ENCODE assay signal across 10 mouse cellular contexts in genomic region chr11:94717239-94717638, GRCm38 (mm10). TPM values are rescaled to one million over a fixed set of nuclear protein-coding genes. Genes with fewer than 3 reads are reported as not detected.
DNase-seq lines count a peak whose midpoint lies in the region; ATAC-seq lines count a peak whose summit lies in the region.
"Had no signal": no experiment of that assay in that cellular context is flagged by ENCODE, and none has a peak within 500 bp of the region (broad histone marks: within the 10 kb centered on the region; RNA-seq: fewer than 3 reads in every experiment).

No protein-coding gene starts in this region.

- WGBS in hindbrain, embryonic 16.5 days: 42% methylated on average over 11 of the region's 11 CpGs
- 45% methylated on average over 11 of the region's 11 CpGs for WGBS in hindbrain, embryonic 13.5 days
- WGBS in neural tube, embryonic 13.5 days: 46% methylated on average over 11 of the region's 11 CpGs
- 43% methylated on average over 11 of the region's 11 CpGs for WGBS in neural tube, embryonic 15.5 days
- 35% methylated on average over 11 of the region's 11 CpGs for WGBS in intestine, embryonic 15.5 days
- WGBS in stomach, embryonic 16.5 days: 32% methylated on average over 11 of the region's 11 CpGs

- ATAC-seq in hindbrain, embryonic 16.5 days: no peak
- ATAC-seq in hindbrain, embryonic 13.5 days (ENCODE audit: low FRiP score): no peak
- ATAC-seq in neural tube, embryonic 13.5 days (ENCODE audit: low read depth): no peak
- no peak for ATAC-seq in neural tube, embryonic 15.5 days (ENCODE audit: low FRiP score)
- ATAC-seq in intestine, embryonic 15.5 days: no peak; the same call in 1 of the 2 replicates
- no peak for ATAC-seq in stomach, embryonic 16.5 days (ENCODE audit: insufficient read depth, low FRiP score)
- ATAC-seq: forebrain, embryonic 16.5 days had no signal

- H3K9ac ChIP-seq in hindbrain, embryonic 16.5 days (ENCODE audit: low read depth, low read length): 0 out of 2 replicates have a peak overlapping the region, but pooled peaks have one; percentile 14
- no peak overlapping the region for H3K9ac ChIP-seq in hindbrain, embryonic 13.5 days
- H3K9ac ChIP-seq in neural tube, embryonic 13.5 days: no peak overlapping the region
- H3K9ac ChIP-seq in neural tube, embryonic 15.5 days (replicated peaks): no peak overlapping the region
- no peak overlapping the region for H3K9ac ChIP-seq in intestine, embryonic 15.5 days
- peak overlapping the region; percentile 18; the same call in 1 of the 2 replicates for H3K9ac ChIP-seq in stomach, embryonic 16.5 days (ENCODE audit: low read length)

- H3K27ac ChIP-seq in hindbrain, embryonic 16.5 days (ENCODE audit: low read depth, low read length): no peak overlapping the region
- H3K27ac ChIP-seq in hindbrain, embryonic 13.5 days: no peak overlapping the region
- H3K27ac ChIP-seq in neural tube, embryonic 13.5 days (replicated peaks): 0 out of 2 replicates have a peak overlapping the region, but pooled peaks have one; percentile 3
- no peak overlapping the region for H3K27ac ChIP-seq in neural tube, embryonic 15.5 days (replicated peaks)
- H3K27ac ChIP-seq in intestine, embryonic 15.5 days: no peak overlapping the region; the same call in 1 of the 2 replicates
- no peak overlapping the region for H3K27ac ChIP-seq in stomach, embryonic 16.5 days (ENCODE audit: low read length)
- H3K27ac ChIP-seq: left cerebral cortex, adult 2 months had no signal

- DNase-seq in ovary, postnatal 36 days (ENCODE audit: low spot score): no peak

- H3K9me3 ChIP-seq in hindbrain, embryonic 16.5 days (ENCODE audit: control insufficient read depth, low read length): no peaks in the 10 kb centered on the region
- no peaks in the 10 kb centered on the region for H3K9me3 ChIP-seq in hindbrain, embryonic 13.5 days
- no peaks in the 10 kb centered on the region for H3K9me3 ChIP-seq in neural tube, embryonic 13.5 days
- no peaks in the 10 kb centered on the region for H3K9me3 ChIP-seq in neural tube, embryonic 15.5 days (replicated peaks)
- H3K9me3 ChIP-seq in intestine, embryonic 15.5 days: no peaks in the 10 kb centered on the region
- H3K9me3 ChIP-seq in stomach, embryonic 16.5 days (replicated peaks; ENCODE audit: control insufficient read depth, low read length): no peaks in the 10 kb centered on the region

- no peak overlapping the region; the same call in 1 of the 2 replicates for H3K4me2 ChIP-seq in hindbrain, embryonic 16.5 days (ENCODE audit: low read length)
- no peak overlapping the region for H3K4me2 ChIP-seq in hindbrain, embryonic 13.5 days
- H3K4me2 ChIP-seq in neural tube, embryonic 13.5 days: no peak overlapping the region
- no peak overlapping the region for H3K4me2 ChIP-seq in neural tube, embryonic 15.5 days
- peak overlapping the region; percentile 35; the same call in 1 of the 2 replicates for H3K4me2 ChIP-seq in intestine, embryonic 15.5 days (replicated peaks)
- H3K4me2 ChIP-seq in stomach, embryonic 16.5 days (ENCODE audit: low read depth, low read length): peak overlapping the region; percentile 17; the same call in 1 of the 2 replicates

- no peaks in the 10 kb centered on the region for H3K36me3 ChIP-seq in hindbrain, embryonic 16.5 days (ENCODE audit: control insufficient read depth, insufficient read depth, low read length)
- H3K36me3 ChIP-seq in hindbrain, embryonic 13.5 days: no peaks in the 10 kb centered on the region
- no peaks in the 10 kb centered on the region for H3K36me3 ChIP-seq in neural tube, embryonic 13.5 days
- no peaks in the 10 kb centered on the region for H3K36me3 ChIP-seq in neural tube, embryonic 15.5 days
- H3K36me3 ChIP-seq in intestine, embryonic 15.5 days: no peaks in the 10 kb centered on the region
- no peaks in the 10 kb centered on the region for H3K36me3 ChIP-seq in stomach, embryonic 16.5 days (ENCODE audit: control insufficient read depth, insufficient read depth, low read length)
- H3K36me3 ChIP-seq: G1E had no signal

- no peaks in the 10 kb centered on the region for H3K27me3 ChIP-seq in hindbrain, embryonic 16.5 days (replicated peaks; ENCODE audit: control insufficient read depth, insufficient read depth, low read length)
- H3K27me3 ChIP-seq in hindbrain, embryonic 13.5 days: 0 out of 2 replicates have a peak, but pooled peaks cover 3% of the 10 kb centered on the region
- H3K27me3 ChIP-seq in neural tube, embryonic 13.5 days: no peaks in the 10 kb centered on the region
- no peaks in the 10 kb centered on the region; the same call in 1 of the 2 replicates for H3K27me3 ChIP-seq in neural tube, embryonic 15.5 days (replicated peaks)
- H3K27me3 ChIP-seq in intestine, embryonic 15.5 days (replicated peaks): no peaks in the 10 kb centered on the region
- no peaks in the 10 kb centered on the region; the same call in 1 of the 2 replicates for H3K27me3 ChIP-seq in stomach, embryonic 16.5 days (ENCODE audit: control insufficient read depth, insufficient read depth, low read length)

- no peak overlapping the region for H3K4me3 ChIP-seq in hindbrain, embryonic 16.5 days (ENCODE audit: low read length)
- no peak overlapping the region for H3K4me3 ChIP-seq in hindbrain, embryonic 13.5 days
- no peak overlapping the region for H3K4me3 ChIP-seq in neural tube, embryonic 13.5 days
- no peak overlapping the region for H3K4me3 ChIP-seq in neural tube, embryonic 15.5 days (replicated peaks)
- no peak overlapping the region for H3K4me3 ChIP-seq in intestine, embryonic 15.5 days (replicated peaks)
- no peak overlapping the region for H3K4me3 ChIP-seq in stomach, embryonic 16.5 days (replicated peaks; ENCODE audit: low read length)
- H3K4me3 ChIP-seq: left cerebral cortex, adult 2 months had no signal

- no peaks in the 10 kb centered on the region; the same call in 1 of the 2 replicates for H3K4me1 ChIP-seq in hindbrain, embryonic 16.5 days (ENCODE audit: control insufficient read depth, insufficient read depth, low read depth, low read length)
- peaks cover 12% of the 10 kb centered on the region for H3K4me1 ChIP-seq in hindbrain, embryonic 13.5 days (replicated peaks)
- H3K4me1 ChIP-seq in neural tube, embryonic 13.5 days (replicated peaks): no peaks in the 10 kb centered on the region; the same call in none of the 2 replicates
- H3K4me1 ChIP-seq in neural tube, embryonic 15.5 days: peaks cover 11% of the 10 kb centered on the region
- H3K4me1 ChIP-seq in intestine, embryonic 15.5 days (replicated peaks): peaks cover 9% of the 10 kb centered on the region; the same call in 1 of the 2 replicates
- peaks cover 20% of the 10 kb centered on the region for H3K4me1 ChIP-seq in stomach, embryonic 16.5 days (ENCODE audit: control insufficient read depth, insufficient read depth, low read length)

RNA-seq across cellular contexts. Expression of gene Gm11541, which starts 12.9 kb away (rescaled TPM):
- 0.27 and 0.35 TPM in 2 replicates for polyA plus RNA-seq in hindbrain, embryonic 16.5 days (2015; fragmentation: Nextera tagmentation; extraction: Ambion mirVana)
- 0.09 and 0.12 TPM in 2 replicates for polyA plus RNA-seq in hindbrain, embryonic 13.5 days (2015; fragmentation: Nextera tagmentation; extraction: Ambion mirVana)
- 0.23 and 0.29 TPM in 2 replicates for polyA plus RNA-seq in neural tube, embryonic 13.5 days (2015; fragmentation: Nextera tagmentation; extraction: Ambion mirVana)
- 0.24 TPM in 1 of 2 replicates, not detected in the other for polyA plus RNA-seq in neural tube, embryonic 15.5 days (2015; fragmentation: Nextera tagmentation; extraction: Ambion mirVana)
- polyA plus RNA-seq in intestine, embryonic 15.5 days (2015; fragmentation: Nextera tagmentation; extraction: Ambion mirVana): 0.43 and 0.54 TPM in 2 replicates
- 0.53 and 0.92 TPM in 2 replicates for polyA plus RNA-seq in stomach, embryonic 16.5 days (2015; fragmentation: Nextera tagmentation; extraction: Ambion mirVana)
- polyA plus RNA-seq: forebrain, embryonic 16.5 days; G1E had no signal

RNA-seq across cellular contexts. Expression of gene Cdc34b, which starts 24.3 kb away (rescaled TPM):
- polyA plus RNA-seq in hindbrain, embryonic 16.5 days (2015; fragmentation: Nextera tagmentation; extraction: Ambion mirVana): 0.26 TPM in 1 of 2 replicates, not detected in the other
- 0.14 TPM in 1 of 2 replicates, not detected in the other for polyA plus RNA-seq in hindbrain, embryonic 13.5 days (2015; fragmentation: Nextera tagmentation; extraction: Ambion mirVana)
- not detected in 2 replicates for polyA plus RNA-seq in neural tube, embryonic 13.5 days (2015; fragmentation: Nextera tagmentation; extraction: Ambion mirVana)
- polyA plus RNA-seq in neural tube, embryonic 15.5 days (2015; fragmentation: Nextera tagmentation; extraction: Ambion mirVana): not detected in 2 replicates
- polyA plus RNA-seq in intestine, embryonic 15.5 days (2015; fragmentation: Nextera tagmentation; extraction: Ambion mirVana): 0.14 TPM in 1 of 2 replicates, not detected in the other
- polyA plus RNA-seq in stomach, embryonic 16.5 days (2015; fragmentation: Nextera tagmentation; extraction: Ambion mirVana): 0.18 and 0.39 TPM in 2 replicates
- polyA plus RNA-seq: forebrain, embryonic 16.5 days; G1E had no signal

RNA-seq across cellular contexts. Expression of gene Xylt2, which starts 39.9 kb away (rescaled TPM):
- polyA plus RNA-seq in hindbrain, embryonic 16.5 days (2015; fragmentation: Nextera tagmentation; extraction: Ambion mirVana): 13.0 and 14.4 TPM in 2 replicates
- 12.2 TPM in 2 replicates for polyA plus RNA-seq in hindbrain, embryonic 13.5 days (2015; fragmentation: Nextera tagmentation; extraction: Ambion mirVana)
- polyA plus RNA-seq in neural tube, embryonic 13.5 days (2015; fragmentation: Nextera tagmentation; extraction: Ambion mirVana): 16.0 and 16.1 TPM in 2 replicates
- polyA plus RNA-seq in neural tube, embryonic 15.5 days (2015; fragmentation: Nextera tagmentation; extraction: Ambion mirVana): 15.4 and 16.8 TPM in 2 replicates
- polyA plus RNA-seq in intestine, embryonic 15.5 days (2015; fragmentation: Nextera tagmentation; extraction: Ambion mirVana): 16.1 and 16.6 TPM in 2 replicates
- 9.4 and 13.6 TPM in 2 replicates for polyA plus RNA-seq in stomach, embryonic 16.5 days (2015; fragmentation: Nextera tagmentation; extraction: Ambion mirVana)

Comparison
In these comparisons a context has a peak if more than half of its experiments do, and no peak if none do; other contexts are left out.
1. H3K9ac ChIP-seq: peak in hindbrain, embryonic 16.5 days (single experiment) and stomach, embryonic 16.5 days (single experiment); none in hindbrain, embryonic 13.5 days (single experiment), neural tube, embryonic 13.5 days (single experiment), neural tube, embryonic 15.5 days (single experiment) and intestine, embryonic 15.5 days (single experiment).
2. H3K4me2 ChIP-seq: peak in intestine, embryonic 15.5 days (single experiment) and stomach, embryonic 16.5 days (single experiment); none in hindbrain, embryonic 16.5 days (single experiment), hindbrain, embryonic 13.5 days (single experiment), neural tube, embryonic 13.5 days (single experiment) and neural tube, embryonic 15.5 days (single experiment).